Mouse (Mus musculus) erythroblast, adult 5-6 weeks (primary cell): ENCODE measurements around the gene Zfp970. TPM values are rescaled to one million over a fixed set of nuclear protein-coding genes. Genes with fewer than 3 reads are reported as not detected.

Experiments
- total RNA-seq, 2 experiments: library from RNA; stranded (forward) in 1 of 2; stranded (reverse) in 1 of 2; fragments of 150-400 nt in 1 of 2; fragments of 200-764, 138-1000 nt in 1 of 2; gene quantifications; 2 replicates each; pipeline versions ENCODE4 v1.2.3 to v1.2.4; 2015 to 2017; ENCODE audit warnings: low replicate concordance in 2 of 2

Gene Zfp970
- total RNA-seq, 2 experiments from 2014 or later: 9.2 TPM; not detected in 1

Other genes starting within 250 kb of the Zfp970 start
- gene Gm14409, start 197.7 kb upstream of the Zfp970 start, total RNA-seq (2015; ENCODE audit: low replicate concordance): not detected in 2 replicates
- not detected in 2 replicates for gene Gm14409, start 197.7 kb upstream of the Zfp970 start, total RNA-seq (2017; ENCODE audit: low replicate concordance)
- not detected in 2 replicates for gene Gm14412, start 140.4 kb upstream of the Zfp970 start, total RNA-seq (2015; ENCODE audit: low replicate concordance)
- not detected in 2 replicates for gene Gm14412, start 140.4 kb upstream of the Zfp970 start, total RNA-seq (2017; ENCODE audit: low replicate concordance)
- not detected in 2 replicates for gene Gm14418, start 66.4 kb upstream of the Zfp970 start, total RNA-seq (2015; ENCODE audit: low replicate concordance)
- not detected in 2 replicates for gene Gm14418, start 66.4 kb upstream of the Zfp970 start, total RNA-seq (2017; ENCODE audit: low replicate concordance)
- gene Gm14403, start 33.5 kb downstream of the Zfp970 start, total RNA-seq (2015; ENCODE audit: low replicate concordance): 10.8 TPM in 1 of 2 replicates, not detected in the other
- gene Gm14403, start 33.5 kb downstream of the Zfp970 start, total RNA-seq (2017; ENCODE audit: low replicate concordance): not detected in 2 replicates
- gene Gm14406, start 113.5 kb downstream of the Zfp970 start, total RNA-seq (2015; ENCODE audit: low replicate concordance): not detected in 2 replicates
- gene Gm14406, start 113.5 kb downstream of the Zfp970 start, total RNA-seq (2017; ENCODE audit: low replicate concordance): not detected in 2 replicates